Mouse (Mus musculus) cerebellum, adult 9-10 months (tissue): Measurements from ENCODE around the gene Gpc5.
A peak's percentile ranks its signal among the peaks of the same experiment; 100 is the strongest.

Experiments
- DNase-seq: peaks from one replicate; pipeline ENCODE4 v3.0.0; 2022

The Gpc5 gene

DNA sequence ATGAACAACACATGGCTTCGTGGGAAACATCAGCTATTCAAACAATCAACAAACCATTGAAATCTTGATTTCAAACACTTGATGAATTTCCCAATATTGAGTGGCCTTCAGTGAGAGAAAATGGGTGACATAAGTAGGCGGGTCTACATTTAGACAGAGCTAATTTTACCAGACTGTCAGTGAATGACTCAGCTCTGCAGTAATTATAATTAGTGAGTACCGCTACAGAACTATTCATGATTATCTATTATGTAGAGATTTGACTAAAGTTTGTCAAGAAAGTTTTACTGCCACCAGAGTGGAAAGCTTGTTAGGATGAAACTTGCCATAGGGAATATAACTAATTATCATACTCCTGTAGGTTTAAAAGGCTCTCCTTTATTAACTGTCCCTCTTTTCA is 1323.5 kb downstream of the Gpc5 start:
- DNase-seq: no peak

DNA sequence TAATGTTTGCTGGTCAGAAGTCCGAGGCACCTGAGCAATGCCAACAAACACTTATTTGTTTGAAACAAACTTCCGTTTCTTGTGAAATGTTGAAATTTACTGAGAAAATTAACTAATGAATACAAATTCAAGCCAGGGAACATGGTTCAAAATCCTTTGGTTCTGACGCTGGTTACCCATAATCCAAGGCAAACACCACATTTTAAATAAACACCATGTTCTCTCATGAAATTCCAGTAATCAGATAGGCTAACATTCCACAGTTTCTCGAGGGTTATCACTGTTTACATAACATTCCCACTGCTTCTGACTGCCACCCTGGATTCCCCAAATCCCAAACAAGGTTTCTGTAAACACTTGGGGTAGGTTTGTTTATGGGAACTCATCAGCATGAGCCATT is 1356.2 kb downstream of the Gpc5 start:
- DNase-seq: no peak

DNA sequence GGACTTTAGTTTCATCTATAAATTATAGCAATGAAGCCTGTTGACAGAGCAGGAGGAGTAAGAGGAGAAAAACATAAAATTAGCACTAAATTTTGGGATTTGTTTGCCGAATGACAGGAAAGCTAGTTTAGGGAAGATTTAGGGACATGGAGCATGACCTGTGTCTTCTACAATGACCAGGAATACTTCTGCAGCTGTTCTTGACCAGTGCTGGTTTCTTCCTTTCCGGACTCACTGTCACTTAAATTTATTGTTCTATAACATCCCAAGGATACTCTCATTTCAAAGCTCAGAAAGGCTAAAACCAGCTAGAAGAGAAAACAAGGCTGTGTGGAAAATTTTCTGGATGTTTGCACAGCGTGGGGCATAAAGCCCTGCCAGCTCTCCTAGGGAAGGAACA is 1361.3 kb downstream of the Gpc5 start:
- no peak for DNase-seq

DNA sequence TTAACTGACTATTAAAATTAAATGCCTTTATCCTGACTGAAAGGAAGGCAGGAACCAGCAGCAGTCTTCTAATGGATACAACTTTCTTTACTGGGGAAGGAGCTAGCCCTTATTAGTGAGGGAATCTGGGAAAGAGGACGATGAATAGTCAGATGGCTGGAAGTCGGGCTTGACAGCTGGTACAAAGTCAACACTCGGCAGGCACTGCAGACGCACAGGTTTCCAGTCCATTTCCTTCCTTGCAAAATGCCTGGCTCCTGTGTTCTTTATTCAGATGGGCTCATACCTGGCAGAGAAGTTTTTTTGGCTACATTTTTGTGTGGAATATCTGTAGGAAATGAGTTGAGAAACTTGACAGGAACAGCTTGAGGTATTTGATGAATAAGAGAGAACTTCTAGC is 1364.2 kb downstream of the Gpc5 start:
- DNase-seq: no peak

DNA sequence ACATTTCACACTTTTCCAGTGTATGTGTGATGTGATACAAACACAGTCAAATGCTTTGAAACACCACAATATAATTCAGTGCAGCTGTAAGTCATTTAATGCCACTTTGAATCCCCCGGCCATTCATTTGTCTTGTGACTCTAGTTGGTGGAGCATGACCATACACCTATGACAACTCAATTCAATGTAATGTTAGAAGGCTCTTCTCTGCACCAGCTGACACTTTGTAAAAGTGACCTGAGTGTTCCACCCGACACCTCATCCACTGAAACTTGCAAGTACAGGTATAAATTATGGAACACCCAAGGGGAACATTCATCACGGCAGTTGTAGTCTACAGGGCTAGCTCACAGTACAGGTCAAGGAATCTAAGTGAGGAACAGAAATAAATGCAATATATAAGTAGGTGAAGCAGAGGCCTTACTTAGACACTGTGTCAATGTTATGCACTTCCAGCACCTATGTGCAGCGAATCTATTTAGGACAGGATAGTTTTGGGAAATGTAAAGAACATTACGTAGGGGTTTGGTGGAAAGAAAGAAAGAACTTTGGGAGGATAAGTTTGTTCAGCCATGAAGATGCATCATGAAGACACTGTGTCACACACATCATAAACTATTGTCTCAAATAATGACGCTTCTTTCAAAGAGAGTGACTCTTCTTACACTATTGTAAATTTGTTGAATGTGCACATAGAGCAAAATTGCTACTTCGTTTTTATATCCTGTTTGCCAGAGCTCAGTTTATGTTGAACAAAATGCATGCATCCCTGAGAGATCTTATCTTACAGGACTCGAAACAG is 1381.6 kb downstream of the Gpc5 start:
- no peak for DNase-seq

DNA sequence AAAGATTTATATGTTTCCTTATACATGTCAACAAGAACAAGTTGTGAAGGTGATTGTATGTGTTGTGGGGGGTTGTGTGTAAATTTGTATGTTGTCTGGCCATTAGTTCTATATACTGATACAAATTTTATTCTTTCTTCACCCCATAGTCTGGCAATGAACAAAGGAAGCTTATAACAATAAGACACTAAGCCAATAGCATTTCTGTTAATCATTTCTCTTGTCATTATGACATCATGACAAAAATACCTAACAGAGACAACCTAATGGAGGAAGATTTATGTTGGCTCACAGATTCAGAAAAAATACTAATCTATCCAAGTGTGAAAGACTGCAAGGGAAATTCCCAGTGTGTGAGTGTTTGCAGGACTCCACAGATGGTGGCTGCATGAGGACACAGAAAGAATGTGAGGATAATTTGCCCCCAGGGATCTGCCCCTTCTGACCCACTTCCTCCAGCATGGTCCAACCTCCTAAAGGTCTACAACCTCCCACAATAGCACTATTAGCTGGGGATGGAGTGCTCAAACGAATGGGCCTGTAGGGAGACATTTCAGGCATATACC is 1402.4 kb downstream of the Gpc5 start:
- DNase-seq: no peak

DNA sequence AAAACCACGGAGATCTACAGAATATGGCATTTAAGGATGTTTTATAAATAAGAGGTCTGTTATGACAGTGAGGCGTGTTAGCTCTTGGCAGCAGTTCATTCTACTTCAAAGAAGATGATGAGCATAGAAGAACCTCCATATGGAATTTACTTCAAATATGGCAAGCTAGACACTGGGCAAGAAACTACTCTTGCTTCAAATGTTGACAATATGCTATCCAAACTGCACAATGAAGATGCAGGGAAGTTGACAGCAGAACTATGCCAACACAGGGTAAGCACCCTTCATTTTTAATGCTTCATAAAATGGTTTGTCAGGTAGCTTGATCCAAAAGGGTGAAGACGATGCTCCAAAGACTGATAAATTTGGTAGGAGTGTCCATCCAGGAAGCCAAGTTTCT is 1446.2 kb downstream of the Gpc5 start:
- no peak for DNase-seq

DNA sequence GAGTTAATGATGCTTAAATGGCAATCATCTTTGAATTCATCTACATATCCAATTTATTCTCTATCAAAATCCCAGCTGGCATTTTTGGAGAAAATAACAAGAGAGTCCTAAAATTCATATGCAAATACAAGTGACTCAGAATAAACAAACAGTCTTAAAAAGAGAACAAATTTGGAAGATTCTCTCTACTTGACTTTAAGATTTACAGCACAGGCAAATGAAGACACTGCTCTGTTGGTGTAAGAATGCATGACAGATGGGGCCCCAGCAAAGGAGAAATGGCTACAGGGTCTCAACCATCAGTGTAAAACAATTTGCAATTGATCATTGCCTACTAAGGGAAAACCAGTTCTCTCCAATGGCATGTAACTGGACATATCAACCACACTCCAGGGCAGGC is 1451.7 kb downstream of the Gpc5 start:
- no peak for DNase-seq

DNA sequence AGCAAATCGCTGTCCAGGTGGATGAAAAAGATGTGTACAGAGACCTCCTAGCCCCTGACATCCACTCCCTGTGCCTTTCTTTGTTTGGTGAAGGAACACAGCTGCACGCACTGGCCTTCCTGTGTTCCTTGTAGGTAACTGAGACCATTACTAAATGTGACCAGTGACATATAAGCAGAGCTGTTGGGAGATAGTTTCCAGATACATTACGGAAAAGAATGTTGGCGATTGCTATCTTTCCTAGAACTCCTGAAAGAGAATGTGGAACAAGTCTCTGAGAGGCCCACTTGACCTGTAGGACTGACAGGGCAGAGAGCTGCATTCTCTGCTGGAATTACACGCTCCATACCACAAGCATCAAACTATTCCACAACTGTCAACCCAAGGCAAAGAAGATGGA is 1459.4 kb downstream of the Gpc5 start:
- DNase-seq: no peak

DNA sequence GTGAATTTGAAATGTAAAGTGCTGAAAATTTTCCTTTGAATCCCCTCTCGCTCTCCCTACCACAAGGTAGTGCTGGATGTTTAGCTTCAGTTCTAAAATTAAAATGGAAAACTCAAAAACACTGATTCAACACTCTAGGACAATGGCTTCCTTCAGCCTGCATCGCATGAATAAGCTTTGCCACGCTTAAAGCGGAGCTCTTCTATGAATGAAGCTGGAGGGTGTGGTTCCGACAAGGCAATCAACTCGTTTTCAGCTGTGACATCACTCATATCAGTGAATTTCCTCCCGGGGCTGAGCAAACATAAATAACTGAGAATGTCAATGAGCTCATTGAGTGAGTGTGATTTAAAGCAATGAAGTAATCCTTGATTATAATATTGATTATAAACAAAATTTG is 1461.3 kb downstream of the Gpc5 start:
- no peak for DNase-seq

DNA sequence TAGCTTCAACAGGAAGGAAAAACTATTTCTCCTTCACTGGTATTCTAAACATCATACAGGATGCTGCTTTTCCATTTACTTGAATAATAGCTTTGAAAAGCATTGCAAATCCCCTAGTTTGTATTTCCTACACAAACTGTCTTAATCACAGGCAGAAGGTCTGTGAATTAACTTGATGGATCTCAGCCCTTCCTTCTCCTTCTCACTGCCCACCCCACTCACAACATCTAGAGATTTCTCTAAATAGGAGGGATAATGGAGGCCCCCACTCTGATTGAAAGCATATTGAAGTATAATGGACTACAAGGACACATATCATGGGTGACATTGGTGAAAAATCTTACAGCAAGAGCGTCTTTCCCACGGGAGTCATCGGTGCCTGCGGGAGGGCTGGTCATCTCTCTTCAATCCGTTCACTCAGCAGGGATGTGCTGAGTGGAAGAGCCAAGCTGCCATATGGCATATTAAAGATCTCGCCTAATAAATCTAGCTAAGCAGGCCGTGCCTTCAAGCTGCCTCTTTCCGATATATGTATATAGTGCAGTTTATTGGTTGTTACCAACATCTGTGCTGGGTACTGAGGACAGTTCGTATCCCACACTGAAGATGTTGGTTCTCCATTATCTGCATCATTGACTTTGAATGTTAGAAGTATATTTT is 1466.3 kb downstream of the Gpc5 start:
- no peak for DNase-seq

DNA sequence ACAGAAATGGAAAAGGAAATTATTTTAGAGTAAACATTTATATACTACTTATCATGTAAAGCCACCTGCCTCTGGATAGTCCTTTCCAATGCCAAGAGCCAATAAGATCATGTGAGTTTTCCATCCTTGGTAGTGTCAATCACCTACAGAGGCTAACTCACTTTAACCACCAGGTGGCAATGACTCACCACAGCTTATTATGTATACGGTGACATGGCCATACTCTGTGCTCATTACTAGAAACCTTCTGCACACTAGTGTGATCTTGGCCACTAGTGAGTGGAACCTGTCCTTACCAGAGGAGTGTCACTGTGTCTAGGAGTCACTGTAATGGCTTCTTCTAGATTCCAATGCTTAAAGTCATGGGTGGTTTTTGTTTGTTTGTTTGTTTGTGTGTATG is 1468.0 kb downstream of the Gpc5 start:
- peak; percentile 7 for DNase-seq
